Mouse (Mus musculus) neural tube, embryonic 14.5 days (tissue): ENCODE results near the gene Gm20388. TPM values are rescaled to one million over a fixed set of nuclear protein-coding genes. Genes with fewer than 3 reads are reported as not detected.
A peak's percentile ranks its signal among the peaks of the same experiment; 100 is the strongest.

Experiments
- ATAC-seq: fragments of 200-750 bp; cut with Nextera tagmentation; 2 replicates; pipeline ENCODE4 v1.8.0; 2017; ENCODE audit warnings: low read depth, mild to moderate bottlenecking, moderate TSS enrichment, moderate library complexity
- H3K27ac ChIP-seq: fragments of 300-500 bp; sonication (generic); 2 replicates; pipeline ENCODE4 v1.5.1; 2014; ENCODE audit warnings: low read depth, mild to moderate bottlenecking, control low read depth, low read length, moderate library complexity, mixed read lengths
- H3K27me3 ChIP-seq: fragments of 300-500 bp; sonication (generic); 2 replicates; pipeline ENCODE4 v1.6.1; 2014; ENCODE audit warnings: low read length; ENCODE audit not compliant: control insufficient read depth, insufficient read depth
- H3K36me3 ChIP-seq: fragments of 300-500 bp; sonication (generic); 2 replicates; pipeline ENCODE4 v1.6.1; 2014; ENCODE audit warnings: low read length, mixed read lengths; ENCODE audit not compliant: control insufficient read depth, insufficient read depth
- H3K4me1 ChIP-seq: fragments of 300-500 bp; sonication (generic); 2 replicates; pipeline ENCODE4 v1.6.1; 2014; ENCODE audit warnings: low read length; ENCODE audit not compliant: control insufficient read depth, insufficient read depth
- H3K4me2 ChIP-seq: fragments of 300-500 bp; sonication (generic); 2 replicates; pipeline ENCODE4 v1.6.1; 2014; ENCODE audit warnings: mild to moderate bottlenecking, low read depth, low read length, control low read depth
- H3K4me3 ChIP-seq: fragments of 300-500 bp; sonication (generic); 2 replicates; pipeline ENCODE4 v1.5.1; 2014; ENCODE audit warnings: low read depth, low read length, control low read depth, mixed read lengths
- H3K9ac ChIP-seq: fragments of 300-500 bp; sonication (generic); replicated peaks from 2 replicates; pipeline ENCODE4 v1.6.1; 2014; ENCODE audit warnings: low read depth, mild to moderate bottlenecking, control low read depth, low read length, mixed read lengths
- H3K9me3 ChIP-seq: fragments of 300-500 bp; sonication (generic); 2 replicates; pipeline ENCODE4 v1.6.1; 2016; ENCODE audit warnings: low read length; ENCODE audit not compliant: control insufficient read depth
- WGBS: fragments of 180-500 bp; shearing (Covaris S2); extraction: QIAGEN DNeasy Blood & Tissue Kit; methylation state at CpG from one replicate; pipeline ENCODE4 v1.1.7; 2014; 5-methylcytosine and 5-hydroxymethylcytosine counted together
- polyA plus RNA-seq: library from polyadenylated mRNA; unstranded; fragments of >200 nt; fragmentation: Nextera tagmentation; extraction: Ambion mirVana; gene quantifications from 2 replicates; pipeline ENCODE4 v1.2.1, GENCODE M21; 2014

Gm20388 gene
- polyA plus RNA-seq, 1 experiment from 2014 or later, result 10.3 TPM

GRCm38 (mm10) chr8:122359111-122359775 lies 2448.6 kb downstream of the Gm20388 start:
- Histone ChIP-seq H3K36me3 (no peaks in the 10 kb centered on the region), H3K27me3 (no peaks in the 10 kb centered on the region), H3K9me3 (no peaks in the 10 kb centered on the region), H3K4me1 (no peaks in the 10 kb centered on the region), H3K27ac (no peak overlapping the region), H3K4me3 (no peak overlapping the region), H3K4me2 (no peak overlapping the region), H3K9ac (no peak overlapping the region)
- no peak for ATAC-seq
- WGBS, result 77% methylated on average over 15 of the region's 15 CpGs

- Histone ChIP-seq H3K4me2 (no peak within 1 kb of the TSS), H3K36me3 (no peaks in the 10 kb centered on the region), H3K9ac (no peak within 1 kb of the TSS), H3K4me3 (no peak within 1 kb of the TSS), H3K4me1 (no peaks in the 10 kb centered on the region), H3K27me3 (no peaks in the 10 kb centered on the region), H3K9me3 (no peaks in the 10 kb centered on the region), H3K27ac (no peak within 1 kb of the TSS)
- 74% methylated on average over 7 of the region's 7 CpGs for WGBS
- no peak for ATAC-seq
These were observed 2450.2 kb downstream of the Gm20388 start, which contains the start of gene Trhr2 for GRCm38 (mm10) chr8:122360696-122361416. Trhr2 (minus strand) TSS chr8:122360746.

- H3K4me1 ChIP-seq, result no peaks in the 10 kb centered on the region
- ATAC-seq, result no peak
- no peaks in the 10 kb centered on the region for H3K9me3 ChIP-seq
- H3K4me3 ChIP-seq, result no peak overlapping the region
- H3K4me2 ChIP-seq, result no peak overlapping the region
- no peak overlapping the region for H3K27ac ChIP-seq
- 53% methylated on average over 5 of the region's 5 CpGs for WGBS
- no peaks in the 10 kb centered on the region for H3K27me3 ChIP-seq
- H3K36me3 ChIP-seq, result no peaks in the 10 kb centered on the region
- H3K9ac ChIP-seq, result no peak overlapping the region
These were observed 2451.6 kb downstream of the Gm20388 start for GRCm38 (mm10) chr8:122362271-122362670.

- 42% methylated on average over 8 of the region's 8 CpGs for WGBS
- no peak for ATAC-seq
These were observed 2452.3 kb downstream of the Gm20388 start for GRCm38 (mm10) chr8:122362967-122363366.

GRCm38 (mm10) chr8:122368494-122368893 lies 2457.9 kb downstream of the Gm20388 start:
- Histone ChIP-seq H3K27me3 (no peaks in the 10 kb centered on the region), H3K4me3 (no peak overlapping the region), H3K9me3 (no peaks in the 10 kb centered on the region), H3K9ac (no peak overlapping the region), H3K36me3 (no peaks in the 10 kb centered on the region), H3K4me1 (no peaks in the 10 kb centered on the region), H3K27ac (no peak overlapping the region), H3K4me2 (no peak overlapping the region)
- 84% methylated on average over 10 of the region's 10 CpGs for WGBS
- no peak for ATAC-seq

More at GRCm38 (mm10) chr8:122362967-122363366, 2452.3 kb downstream of the Gm20388 start:
- no peaks in the 10 kb centered on the region for H3K4me1 ChIP-seq
- no peak overlapping the region for H3K27ac ChIP-seq
- H3K4me2 ChIP-seq, result no peak overlapping the region
- H3K4me3 ChIP-seq, result no peak overlapping the region
- H3K9me3 ChIP-seq, result no peaks in the 10 kb centered on the region
- H3K36me3 ChIP-seq, result no peaks in the 10 kb centered on the region
- no peaks in the 10 kb centered on the region for H3K27me3 ChIP-seq
- no peak overlapping the region for H3K9ac ChIP-seq

- Histone ChIP-seq H3K27me3 (no peaks in the 10 kb centered on the region), H3K9me3 (no peaks in the 10 kb centered on the region), H3K36me3 (no peaks in the 10 kb centered on the region), H3K4me3 (no peak overlapping the region), H3K4me2 (no peak overlapping the region), H3K27ac (no peak overlapping the region), H3K4me1 (no peaks in the 10 kb centered on the region), H3K9ac (no peak overlapping the region)
- peak; percentile 28; the same call in 1 of the 2 replicates for ATAC-seq
- whole genome bisulfite sequencing, result 15% methylated on average over 9 of the region's 9 CpGs
These were observed 2459.0 kb downstream of the Gm20388 start for GRCm38 (mm10) chr8:122369665-122370064.

- ATAC-seq, result no peak
- Histone ChIP-seq H3K36me3 (no peaks in the 10 kb centered on the region), H3K27me3 (no peaks in the 10 kb centered on the region), H3K9ac (no peak overlapping the region), H3K9me3 (no peaks in the 10 kb centered on the region), H3K4me3 (no peak overlapping the region), H3K27ac (no peak overlapping the region), H3K4me2 (no peak overlapping the region), H3K4me1 (no peaks in the 10 kb centered on the region)
- 84% methylated on average over 6 of the region's 6 CpGs for WGBS
These were observed 2461.1 kb downstream of the Gm20388 start for GRCm38 (mm10) chr8:122371706-122372105.

- H3K4me3 ChIP-seq, result no peak overlapping the region
- no peak for ATAC-seq
- H3K9me3 ChIP-seq, result no peaks in the 10 kb centered on the region
- H3K27ac ChIP-seq, result no peak overlapping the region
- H3K36me3 ChIP-seq, result no peaks in the 10 kb centered on the region
- H3K4me2 ChIP-seq, result peak overlapping the region; percentile 47; the same call in 1 of the 2 replicates
- no peaks in the 10 kb centered on the region for H3K27me3 ChIP-seq
- H3K4me1 ChIP-seq, result peaks cover 10% of the 10 kb centered on the region
- H3K9ac ChIP-seq, result no peak overlapping the region
- 92% methylated on average over 7 of the region's 7 CpGs for WGBS
These were observed 2464.7 kb downstream of the Gm20388 start for GRCm38 (mm10) chr8:122375320-122375719.

- H3K4me3 ChIP-seq, result peak overlapping the region; percentile 85
- peak; percentile 16; the same call in 1 of the 2 replicates for ATAC-seq
- H3K27ac ChIP-seq, result peak overlapping the region; percentile 93; the same call in 1 of the 2 replicates
- H3K4me2 ChIP-seq, result peak overlapping the region; percentile 47
- no peaks in the 10 kb centered on the region for H3K9me3 ChIP-seq
- peaks cover 10% of the 10 kb centered on the region for H3K4me1 ChIP-seq
- 0 out of 2 replicates have a peak, but pooled peaks cover 4% of the 10 kb centered on the region for H3K36me3 ChIP-seq
- WGBS, result 25% methylated on average over 13 of the region's 13 CpGs
- peak overlapping the region; percentile 42; the same call in 1 of the 2 replicates for H3K9ac ChIP-seq
- no peaks in the 10 kb centered on the region for H3K27me3 ChIP-seq
These were observed 2465.2 kb downstream of the Gm20388 start for GRCm38 (mm10) chr8:122375751-122376364.
